Mouse (Mus musculus) midbrain, embryonic 15.5 days (tissue): ENCODE results near the gene Tead3. TPM values are rescaled to one million over a fixed set of nuclear protein-coding genes. Genes with fewer than 3 reads are reported as not detected.
"Not testable (repeated sequence)": the region's sequence is repeated elsewhere in the genome, so short reads cannot be mapped to it uniquely, and the experiment has no call there.

Experiments
- ATAC-seq: fragments of 200-750 bp; cut with Nextera tagmentation; replicated peaks from 2 replicates; pipeline ENCODE4 v1.8.0; 2017; ENCODE audit warnings: moderate TSS enrichment
- H3K27ac ChIP-seq: fragments of 300-500 bp; sonication (generic); 2 replicates; pipeline ENCODE4 v1.5.1; 2015; ENCODE audit warnings: mild to moderate bottlenecking, inconsistent platforms
- H3K27me3 ChIP-seq: fragments of 300-500 bp; sonication (generic); replicated peaks from 2 replicates; pipeline ENCODE4 v1.6.1; 2015; ENCODE audit warnings: inconsistent platforms
- H3K36me3 ChIP-seq: fragments of 300-500 bp; sonication (generic); replicated peaks from 2 replicates; pipeline ENCODE4 v1.6.1; 2015; ENCODE audit warnings: inconsistent platforms
- H3K4me1 ChIP-seq: fragments of 300-500 bp; sonication (generic); 2 replicates; pipeline ENCODE4 v1.6.1; 2015; ENCODE audit warnings: inconsistent platforms
- H3K4me2 ChIP-seq: fragments of 300-500 bp; sonication (generic); 2 replicates; pipeline ENCODE4 v1.6.1; 2015; ENCODE audit warnings: inconsistent platforms, mild to moderate bottlenecking, moderate library complexity
- H3K4me3 ChIP-seq: fragments of 300-500 bp; sonication (generic); 2 replicates; pipeline ENCODE4 v1.5.1; 2015; ENCODE audit warnings: mild to moderate bottlenecking, inconsistent platforms
- H3K9ac ChIP-seq: fragments of 300-500 bp; sonication (generic); 2 replicates; pipeline ENCODE4 v1.6.1; 2015; ENCODE audit warnings: mild to moderate bottlenecking, inconsistent platforms
- H3K9me3 ChIP-seq: fragments of 300-500 bp; sonication (generic); 2 replicates; pipeline ENCODE4 v1.6.1; 2016; ENCODE audit warnings: inconsistent platforms
- WGBS: fragments of 180-500 bp; shearing (Covaris S2); methylation state at CpG from one replicate; pipeline ENCODE4 v1.1.7; 2015; ENCODE audit warnings: mixed read lengths; 5-methylcytosine and 5-hydroxymethylcytosine counted together
- polyA plus RNA-seq: library from polyadenylated mRNA; unstranded; fragments of >200 nt; fragmentation: Nextera tagmentation; extraction: Ambion mirVana; gene quantifications from 2 replicates; pipeline ENCODE4 v1.2.1, GENCODE M21; 2015

The Tead3 gene
- polyA plus RNA-seq, 1 experiment from 2014 or later = 1.4 TPM

- Histone ChIP-seq H3K4me1 (peaks cover 24% of the 10 kb centered on the region), H3K4me2 (no peak overlapping the region), H3K9me3 (no peaks in the 10 kb centered on the region), H3K9ac (no peak overlapping the region), H3K4me3 (no peak overlapping the region), H3K27me3 (no peaks in the 10 kb centered on the region), H3K27ac (no peak overlapping the region), H3K36me3 (peaks cover 4% of the 10 kb centered on the region; the same call in 1 of the 2 replicates)
- no peak for ATAC-seq
- 97% methylated on average over 8 of the region's 8 CpGs for WGBS
Measured at GRCm38 (mm10) chr17:28325751-28326150, 24.9 kb downstream of the Tead3 start.

DNA sequence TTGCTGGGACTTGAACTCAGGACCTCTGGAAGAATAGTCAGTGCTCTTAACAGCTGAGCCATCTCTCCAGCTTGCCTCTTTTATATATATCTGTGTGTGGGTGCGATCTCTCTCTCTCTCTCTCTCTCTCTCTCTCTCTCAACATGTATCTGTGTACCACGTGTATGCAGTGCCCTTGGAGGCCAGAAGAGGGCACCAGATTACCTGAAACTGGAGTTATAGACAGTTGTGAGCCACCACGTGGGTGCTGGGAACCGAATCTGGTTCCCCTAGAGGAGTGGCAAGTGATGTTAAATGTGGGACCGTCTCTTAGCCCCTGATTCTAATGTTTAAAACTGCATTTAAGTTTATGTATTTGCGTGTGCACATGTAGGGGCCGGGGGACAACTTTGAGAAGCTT lies 26.2 kb downstream of the Tead3 start:
- not testable (repeated sequence) for H3K9me3 ChIP-seq, H3K36me3 ChIP-seq, H3K27me3 ChIP-seq, ATAC-seq, H3K4me2 ChIP-seq, H3K4me3 ChIP-seq, H3K9ac ChIP-seq, H3K27ac ChIP-seq
- 94% methylated on average over 7 of the region's 7 CpGs for WGBS
- peaks cover 16% of the 10 kb centered on the region for H3K4me1 ChIP-seq

DNA sequence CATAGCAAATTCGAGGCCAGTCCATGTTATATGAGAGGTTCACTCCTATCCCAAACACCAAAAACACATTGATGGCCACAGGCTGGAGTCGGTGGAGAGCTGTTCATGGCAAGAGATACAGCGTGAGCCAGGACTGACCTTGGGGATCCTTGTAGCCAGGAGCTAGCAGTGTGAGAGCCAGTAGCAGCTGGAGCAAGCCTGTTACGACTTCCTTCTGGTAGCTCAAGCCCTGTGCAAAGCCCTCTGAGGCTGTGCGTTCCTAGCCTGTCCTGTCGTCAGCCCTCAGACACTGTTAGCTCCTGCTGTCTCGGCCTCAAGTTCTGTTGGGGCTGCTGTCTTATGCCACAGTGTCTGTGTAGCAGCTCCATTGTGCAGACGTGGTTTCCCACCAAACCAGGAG lies 26.8 kb downstream of the Tead3 start:
- no peak for ATAC-seq

GRCm38 (mm10) chr17:28321700-28322099 lies 28.9 kb downstream of the Tead3 start:
- Histone ChIP-seq H3K4me1 (no peaks in the 10 kb centered on the region), H3K9me3 (no peaks in the 10 kb centered on the region), H3K27me3 (no peaks in the 10 kb centered on the region), H3K27ac (no peak overlapping the region), H3K4me3 (no peak overlapping the region), H3K4me2 (no peak overlapping the region), H3K9ac (no peak overlapping the region), H3K36me3 (no peaks in the 10 kb centered on the region; the same call in 1 of the 2 replicates)
- no peak for ATAC-seq
- WGBS = 97% methylated on average over 4 of the region's 4 CpGs

More for the DNA sequence above, 26.8 kb downstream of the Tead3 start:
- peaks cover 10% of the 10 kb centered on the region for H3K4me1 ChIP-seq
- H3K27me3 ChIP-seq = no peaks in the 10 kb centered on the region
- no peak overlapping the region for H3K4me2 ChIP-seq
- H3K36me3 ChIP-seq = no peaks in the 10 kb centered on the region
- no peak overlapping the region for H3K4me3 ChIP-seq
- H3K27ac ChIP-seq = no peak overlapping the region
- WGBS = 89% methylated on average over 8 of the region's 8 CpGs
- H3K9ac ChIP-seq = no peak overlapping the region
- no peaks in the 10 kb centered on the region for H3K9me3 ChIP-seq

- H3K9me3 ChIP-seq = no peaks in the 10 kb centered on the region
- no peaks in the 10 kb centered on the region; the same call in 1 of the 2 replicates for H3K36me3 ChIP-seq
- H3K4me3 ChIP-seq = no peak overlapping the region
- H3K27me3 ChIP-seq = no peaks in the 10 kb centered on the region
- WGBS = 81% methylated on average over 9 of the region's 9 CpGs
- H3K4me2 ChIP-seq = no peak overlapping the region
- ATAC-seq = no peak
- H3K4me1 ChIP-seq = peaks cover 13% of the 10 kb centered on the region
- no peak overlapping the region for H3K9ac ChIP-seq
- no peak overlapping the region for H3K27ac ChIP-seq
Measured at GRCm38 (mm10) chr17:28317725-28318124, 32.9 kb downstream of the Tead3 start.

- WGBS = 56% methylated on average over 8 of the region's 8 CpGs
Measured at GRCm38 (mm10) chr17:28317091-28317490, 33.5 kb downstream of the Tead3 start.

DNA sequence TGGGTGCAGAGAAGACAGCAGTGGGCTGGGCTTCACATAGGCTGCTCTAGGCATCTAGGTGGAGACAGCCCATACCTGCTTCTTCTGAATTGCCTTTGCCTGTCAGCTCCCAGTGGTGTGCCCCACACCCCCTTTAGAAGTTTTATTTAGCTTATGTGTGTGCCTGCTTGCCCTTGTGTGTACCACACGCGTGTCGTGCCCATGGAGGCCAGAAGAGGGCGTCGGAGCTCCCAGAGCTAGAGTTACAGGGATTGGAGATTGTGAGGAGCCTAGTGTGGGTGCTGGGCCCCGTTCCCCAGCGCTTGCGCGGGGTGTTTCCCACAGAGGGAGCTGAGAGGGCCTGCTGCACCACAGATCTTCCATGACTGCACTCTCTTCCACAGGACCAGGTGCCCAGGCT lies 34.1 kb downstream of the Tead3 start:
- H3K27me3 ChIP-seq = no peaks in the 10 kb centered on the region
- no peak overlapping the region for H3K9ac ChIP-seq
- ATAC-seq = no peak
- 90% methylated on average over 9 of the region's 9 CpGs for WGBS
- no peaks in the 10 kb centered on the region for H3K9me3 ChIP-seq
- H3K4me3 ChIP-seq = no peak overlapping the region
- no peaks in the 10 kb centered on the region; the same call in 1 of the 2 replicates for H3K36me3 ChIP-seq
- no peak overlapping the region for H3K4me2 ChIP-seq
- H3K27ac ChIP-seq = no peak overlapping the region
- peaks cover 15% of the 10 kb centered on the region for H3K4me1 ChIP-seq

More at GRCm38 (mm10) chr17:28317091-28317490, 33.5 kb downstream of the Tead3 start:
- Histone ChIP-seq H3K27me3 (no peaks in the 10 kb centered on the region), H3K9me3 (no peaks in the 10 kb centered on the region), H3K9ac (no peak overlapping the region), H3K4me1 (peaks cover 15% of the 10 kb centered on the region), H3K27ac (no peak overlapping the region), H3K36me3 (no peaks in the 10 kb centered on the region; the same call in 1 of the 2 replicates), H3K4me3 (no peak overlapping the region), H3K4me2 (no peak overlapping the region)
- ATAC-seq = no peak

- peaks cover 15% of the 10 kb centered on the region for H3K4me1 ChIP-seq
- H3K9ac ChIP-seq = no peak overlapping the region
- H3K36me3 ChIP-seq = no peaks in the 10 kb centered on the region; the same call in 1 of the 2 replicates
- no peak overlapping the region for H3K4me3 ChIP-seq
- WGBS = 89% methylated on average over 20 of the region's 20 CpGs
- no peak overlapping the region for H3K4me2 ChIP-seq
- H3K27ac ChIP-seq = no peak overlapping the region
- ATAC-seq = no peak
- H3K27me3 ChIP-seq = no peaks in the 10 kb centered on the region
- H3K9me3 ChIP-seq = no peaks in the 10 kb centered on the region
Measured at GRCm38 (mm10) chr17:28315611-28316160, 34.9 kb downstream of the Tead3 start.

GRCm38 (mm10) chr17:28313880-28314225 lies 36.8 kb downstream of the Tead3 start:
- ATAC-seq = peak; percentile 55
- peak overlapping the region; percentile 91 for H3K27ac ChIP-seq
- no peaks in the 10 kb centered on the region; the same call in 1 of the 2 replicates for H3K36me3 ChIP-seq
- H3K9me3 ChIP-seq = no peaks in the 10 kb centered on the region
- H3K9ac ChIP-seq = peak overlapping the region; percentile 77
- H3K4me1 ChIP-seq = peaks cover 15% of the 10 kb centered on the region
- H3K27me3 ChIP-seq = no peaks in the 10 kb centered on the region
- H3K4me2 ChIP-seq = peak overlapping the region; percentile 96
- under 1% methylated on average over 11 of the region's 11 CpGs for WGBS
- H3K4me3 ChIP-seq = peak overlapping the region; percentile 88

DNA sequence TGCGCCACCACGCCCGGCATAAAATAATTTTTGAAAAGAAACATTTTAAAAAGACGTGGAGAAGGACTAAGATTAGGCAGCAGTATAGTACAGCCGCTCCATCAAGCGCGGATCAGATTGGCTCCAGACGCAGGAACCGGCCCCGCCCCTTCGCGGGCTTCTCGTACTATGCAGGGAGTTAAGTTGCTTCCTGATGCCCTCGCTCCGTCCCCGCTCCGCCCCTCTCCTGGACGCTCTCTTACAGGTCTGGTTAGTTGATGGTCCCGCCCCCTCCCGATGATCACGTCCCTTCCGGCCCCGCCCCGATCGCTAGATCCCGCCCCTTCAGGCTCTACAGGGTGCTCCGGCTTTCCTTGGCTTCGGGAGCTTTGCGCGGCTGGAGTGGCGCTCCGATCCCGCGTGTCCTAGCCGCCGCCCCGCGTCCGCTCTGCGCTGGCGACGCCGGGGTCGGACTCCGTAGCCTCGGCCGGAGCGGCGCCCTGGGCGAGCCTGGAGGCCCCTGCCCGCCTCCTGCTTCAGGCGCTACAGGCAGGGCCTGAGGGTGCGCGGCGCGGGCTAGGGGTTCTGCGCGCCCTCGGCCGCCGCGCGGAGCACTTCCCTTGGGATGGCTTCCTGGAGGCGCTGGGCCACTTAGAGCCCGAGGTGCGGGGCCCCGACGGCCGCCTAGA lies 37.3 kb downstream of the Tead3 start, which contains the start of gene Fance:
Gene Fance, plus strand, starts transcription at position 308 of the 668 bp plus-strand sequence.
- Histone ChIP-seq H3K4me1 (peaks cover 19% of the 10 kb centered on the region), H3K36me3 (no peaks in the 10 kb centered on the region; the same call in 1 of the 2 replicates), H3K27ac (peak within 1 kb of the TSS; percentile 91), H3K4me2 (peak within 1 kb of the TSS; percentile 96), H3K9me3 (no peaks in the 10 kb centered on the region), H3K4me3 (peak within 1 kb of the TSS; percentile 88), H3K27me3 (no peaks in the 10 kb centered on the region), H3K9ac (peak within 1 kb of the TSS; percentile 77)
- peak; percentile 98 for ATAC-seq
- under 1% methylated on average over 69 of the region's 69 CpGs for WGBS

GRCm38 (mm10) chr17:28312232-28313211 lies 38.1 kb downstream of the Tead3 start:
- Histone ChIP-seq H3K4me2 (peak overlapping the region; percentile 96), H3K4me1 (peaks cover 19% of the 10 kb centered on the region), H3K27me3 (no peaks in the 10 kb centered on the region), H3K9ac (no peak overlapping the region), H3K36me3 (no peaks in the 10 kb centered on the region), H3K4me3 (peak overlapping the region; percentile 88), H3K27ac (peak overlapping the region; percentile 91), H3K9me3 (no peaks in the 10 kb centered on the region)
- ATAC-seq = peak; percentile 27
- WGBS = 26% methylated on average over 17 of the region's 17 CpGs
